Mouse (Mus musculus): ENCODE results near the gene Rassf1.

Gene Rassf1

GRCm38 (mm10) chr9:107603251-107603650 lies 51.9 kb downstream of the Rassf1 start:
- no peak for DNase-seq (ENCODE audit: low read depth)

- DNase-seq (ENCODE audit: low read depth) = no peak
Measured at GRCm38 (mm10) chr9:107605041-107605661, 53.8 kb downstream of the Rassf1 start.

- no peak for DNase-seq (ENCODE audit: low read depth)
Measured at GRCm38 (mm10) chr9:107606591-107606990, 55.2 kb downstream of the Rassf1 start.

GRCm38 (mm10) chr9:107607036-107607435 lies 55.7 kb downstream of the Rassf1 start:
- DNase-seq (ENCODE audit: low read depth) = no peak

GRCm38 (mm10) chr9:107607653-107608245 lies 56.4 kb downstream of the Rassf1 start:
- DNase-seq (ENCODE audit: low read depth) = no peak

- DNase-seq (ENCODE audit: low read depth) = no peak
Measured at GRCm38 (mm10) chr9:107608741-107609432, 57.5 kb downstream of the Rassf1 start, which contains the start of gene Sema3b. Sema3b (minus strand) TSS chr9:107609229.

GRCm38 (mm10) chr9:107609433-107609830 lies 58.1 kb downstream of the Rassf1 start:
- DNase-seq (ENCODE audit: low read depth) = no peak

GRCm38 (mm10) chr9:107611456-107612190 lies 60.3 kb downstream of the Rassf1 start:
- no peak for DNase-seq (ENCODE audit: low read depth)

All from naive thymus-derived CD4-positive, alpha-beta T cell, adult 2 months (primary cell).